Mouse (Mus musculus) brain, embryonic 14.5 days (tissue): Measurements from ENCODE around the gene Gm28230.

Source experiments
- CTCF ChIP-seq: fragments of 200-500 bp; IDR thresholded peaks from 2 replicates; pipeline ENCODE4 v1.5.1; 2012; ENCODE audit warnings: inconsistent platforms, mild to moderate bottlenecking, moderate library complexity, borderline replicate concordance; ENCODE audit not compliant: insufficient read depth, insufficient read length; ENCODE audit errors: extremely low read depth
- POLR2A ChIP-seq: fragments of 200-500 bp; IDR thresholded peaks from 2 replicates; pipeline ENCODE4 v1.6.1; 2012; ENCODE audit warnings: mild to moderate bottlenecking, inconsistent platforms, borderline replicate concordance; ENCODE audit not compliant: poor library complexity, insufficient read depth, insufficient read length, severe bottlenecking; ENCODE audit errors: extremely low read depth

- TF ChIP-seq CTCF: no peak
- no peak for TF ChIP-seq POLR2A
Measured at GRCm38 (mm10) chr2:74733317-74733661, 6.8 kb downstream of the Gm28230 start.
